Mouse (Mus musculus) layer of hippocampus, adult 9-11 months (tissue): ENCODE results near the gene Atn1.

ENCODE experiments used
- DNase-seq: peaks from one replicate; pipeline ENCODE4 v3.0.0; 2022

Gene Atn1

GRCm38 (mm10) chr6:124708289-124708889 is 47.9 kb downstream of the Atn1 start:
- DNase-seq, result no peak

DNA sequence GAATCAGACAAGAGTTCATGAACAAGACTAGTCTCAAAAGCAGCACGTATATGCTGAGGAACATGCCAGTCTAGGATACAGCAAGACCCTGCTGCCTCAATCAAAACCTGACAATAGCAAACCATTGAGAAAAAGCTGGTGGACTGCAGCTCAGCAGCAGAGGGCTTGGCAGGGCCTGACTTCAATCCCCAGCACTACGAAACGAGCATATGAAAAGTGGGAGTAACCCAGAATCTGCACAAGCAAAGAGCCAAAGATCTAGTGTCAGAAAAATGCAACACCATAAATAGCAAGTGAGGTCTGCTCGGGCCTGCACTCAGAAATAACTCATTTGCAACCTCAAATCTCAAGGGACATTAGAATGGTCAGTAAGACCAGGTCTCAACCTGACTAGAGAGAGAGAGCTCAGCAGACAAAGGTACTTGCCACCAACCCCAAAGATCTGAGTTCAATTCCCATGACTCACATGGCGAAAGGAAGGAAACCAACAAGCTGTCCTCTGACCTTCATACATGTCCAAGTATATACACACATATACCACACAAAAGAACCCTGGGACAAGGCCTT is 50.2 kb downstream of the Atn1 start:
- DNase-seq, result no peak

DNA sequence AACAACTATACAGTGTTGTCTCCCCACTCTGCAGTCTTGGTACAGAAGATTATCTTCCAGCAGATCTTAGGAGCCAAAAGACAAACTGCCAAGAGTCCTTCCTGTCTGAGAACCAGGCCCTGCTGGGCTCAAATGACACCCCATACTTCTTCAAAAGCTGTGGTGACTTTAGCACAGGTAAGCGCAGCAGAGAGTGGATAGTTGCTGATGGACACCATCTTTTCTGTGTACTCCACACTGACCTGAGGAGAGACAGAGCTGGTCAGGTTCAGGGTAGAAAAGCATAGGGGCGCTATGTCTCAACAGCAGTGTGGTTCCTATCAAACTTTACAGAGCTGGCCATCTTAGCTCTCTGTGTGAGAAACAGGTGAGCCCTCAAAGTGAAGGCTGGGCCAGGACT is 51.9 kb downstream of the Atn1 start:
- DNase-seq, result no peak

GRCm38 (mm10) chr6:124703789-124704188 is 52.5 kb downstream of the Atn1 start:
- no peak for DNase-seq

DNA sequence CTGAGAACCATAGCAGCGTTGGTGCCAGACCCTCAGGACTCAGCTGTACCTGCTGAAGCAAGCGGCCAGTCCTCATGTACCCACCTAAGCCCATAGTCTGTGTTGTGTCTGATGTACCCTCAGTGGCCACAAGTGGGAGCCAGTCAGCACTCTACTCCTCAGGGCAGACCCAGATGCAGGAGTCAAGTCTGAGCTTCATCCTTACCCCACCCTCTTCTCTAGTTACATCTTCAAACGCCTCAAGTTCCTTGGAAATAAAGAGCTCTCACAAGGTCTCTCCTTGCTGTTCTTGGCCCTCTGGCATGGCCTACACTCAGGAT is 53.6 kb downstream of the Atn1 start:
- DNase-seq, result peak; percentile 61

DNA sequence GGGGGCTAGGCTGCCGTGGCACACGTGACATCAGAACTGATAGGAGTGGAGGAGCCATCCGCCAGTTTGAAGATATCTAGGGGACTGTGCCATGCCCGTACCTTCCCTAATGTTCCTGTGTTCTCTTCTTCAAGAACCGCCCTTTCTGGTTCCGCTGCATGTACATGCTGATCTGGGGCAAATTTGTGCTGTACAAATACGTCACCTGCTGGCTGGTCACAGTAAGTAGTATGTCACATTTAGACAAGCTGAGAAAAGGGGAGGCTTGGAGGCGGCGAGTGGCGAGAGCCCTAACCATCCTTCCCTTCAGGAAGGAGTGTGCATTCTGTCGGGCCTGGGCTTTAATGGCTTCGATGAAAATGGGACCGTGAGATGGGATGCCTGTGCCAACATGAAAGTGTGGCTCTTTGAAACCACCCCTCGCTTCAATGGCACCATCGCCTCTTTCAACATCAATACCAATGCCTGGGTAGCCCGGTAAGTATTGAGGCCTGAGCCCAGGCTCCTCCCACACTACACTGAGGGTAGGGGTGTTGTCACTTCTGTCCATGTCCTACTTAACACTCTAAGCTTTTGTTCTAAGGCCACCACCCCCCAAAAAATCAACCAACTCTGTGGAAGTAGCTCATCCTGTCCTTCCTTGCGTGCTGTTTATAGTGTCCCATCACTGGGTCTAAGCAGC is 54.1 kb downstream of the Atn1 start:
- DNase-seq, result no peak

DNA sequence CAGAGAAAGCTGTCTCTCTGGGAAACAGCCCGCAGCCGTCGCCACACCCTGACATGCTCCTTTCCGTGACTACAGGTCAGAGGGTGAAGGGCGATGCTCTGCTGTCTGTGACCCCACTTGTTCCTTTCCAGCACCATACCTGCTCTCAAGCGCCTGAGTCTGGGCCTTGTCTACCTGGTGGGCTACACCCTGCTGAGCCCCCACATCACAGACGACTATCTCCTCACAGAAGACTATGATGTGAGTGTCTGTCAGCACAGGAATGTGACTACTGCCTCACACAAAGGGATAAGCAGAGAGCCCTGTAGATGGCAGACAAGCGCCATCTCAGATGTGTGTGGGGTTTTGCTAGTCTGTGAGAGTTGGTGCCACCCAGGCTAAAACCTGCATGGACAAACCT is 55.0 kb downstream of the Atn1 start:
- no peak for DNase-seq

DNA sequence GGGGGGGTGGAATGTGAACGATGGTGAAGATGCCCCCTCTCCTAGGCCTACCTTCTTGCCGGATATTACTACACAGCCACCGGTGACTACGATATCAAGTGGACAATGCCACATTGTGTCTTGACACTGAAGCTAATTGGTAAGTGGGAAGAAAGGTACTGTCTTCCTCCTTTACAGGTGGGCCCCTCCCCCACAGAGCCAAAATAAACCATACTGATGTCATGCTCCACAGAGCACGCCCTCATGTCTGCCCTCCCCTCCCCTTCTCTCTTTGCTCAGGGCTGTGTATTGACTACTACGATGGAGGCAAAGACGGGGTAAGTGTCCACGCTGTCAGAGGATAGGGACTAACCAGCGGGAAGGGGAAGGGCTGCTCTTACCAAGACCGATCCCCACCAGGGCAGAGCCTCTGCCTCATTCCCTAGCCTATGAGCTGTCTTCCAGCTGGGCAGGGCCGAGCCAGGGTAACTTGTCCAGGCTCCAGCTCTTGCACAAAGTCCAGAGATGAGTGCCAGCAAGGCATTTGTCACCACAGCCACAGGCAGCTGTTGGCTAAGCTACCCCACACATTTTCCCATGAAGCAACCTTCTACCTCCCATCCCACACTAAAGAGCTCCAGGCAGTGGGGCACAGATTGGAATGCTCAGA is 56.2 kb downstream of the Atn1 start:
- peak; percentile 82 for DNase-seq

GRCm38 (mm10) chr6:124699366-124699765 is 57.0 kb downstream of the Atn1 start:
- no peak for DNase-seq

GRCm38 (mm10) chr6:124698751-124699150 is 57.6 kb downstream of the Atn1 start:
- no peak for DNase-seq

- no peak for DNase-seq
Measured at GRCm38 (mm10) chr6:124696441-124697150, 59.7 kb downstream of the Atn1 start.

DNA sequence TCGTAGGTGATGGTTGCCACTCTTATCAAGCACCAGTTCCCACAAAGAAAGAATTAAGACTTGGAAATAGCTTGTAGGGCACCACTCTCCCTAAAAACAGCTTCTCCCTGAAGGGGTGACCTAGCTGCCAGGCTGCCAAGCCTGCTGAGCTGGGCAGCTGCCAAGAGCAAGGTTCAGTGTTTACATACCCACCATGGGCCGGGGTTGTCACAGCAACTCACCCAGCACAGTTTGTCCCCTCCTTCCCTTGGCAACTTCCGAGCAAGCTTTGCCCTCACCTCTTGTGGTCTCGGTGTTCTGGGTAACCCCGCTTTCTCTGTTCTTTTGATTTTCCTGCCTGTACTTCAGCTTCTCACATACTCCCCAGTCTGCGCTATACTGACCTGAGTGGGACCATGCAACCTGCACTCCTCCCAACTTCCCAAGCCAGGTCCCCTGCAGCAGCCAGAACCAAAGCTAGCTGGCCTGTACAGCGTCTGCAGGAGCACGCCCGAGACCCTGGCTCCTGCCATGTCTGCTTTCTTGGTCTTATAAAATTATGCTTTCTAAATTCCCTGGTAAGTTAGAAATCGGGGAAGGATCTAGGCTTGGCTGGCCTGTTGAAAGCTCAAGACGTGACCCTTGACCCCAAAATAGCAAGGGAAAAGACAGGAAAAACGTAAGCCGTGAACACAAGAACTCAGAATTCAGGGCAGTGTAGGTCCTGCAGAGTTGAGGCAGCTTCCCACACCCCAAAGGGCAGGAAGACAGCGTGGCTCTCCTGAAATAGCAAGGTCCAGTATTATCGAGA is 62.0 kb downstream of the Atn1 start:
- peak; percentile 63 for DNase-seq

DNA sequence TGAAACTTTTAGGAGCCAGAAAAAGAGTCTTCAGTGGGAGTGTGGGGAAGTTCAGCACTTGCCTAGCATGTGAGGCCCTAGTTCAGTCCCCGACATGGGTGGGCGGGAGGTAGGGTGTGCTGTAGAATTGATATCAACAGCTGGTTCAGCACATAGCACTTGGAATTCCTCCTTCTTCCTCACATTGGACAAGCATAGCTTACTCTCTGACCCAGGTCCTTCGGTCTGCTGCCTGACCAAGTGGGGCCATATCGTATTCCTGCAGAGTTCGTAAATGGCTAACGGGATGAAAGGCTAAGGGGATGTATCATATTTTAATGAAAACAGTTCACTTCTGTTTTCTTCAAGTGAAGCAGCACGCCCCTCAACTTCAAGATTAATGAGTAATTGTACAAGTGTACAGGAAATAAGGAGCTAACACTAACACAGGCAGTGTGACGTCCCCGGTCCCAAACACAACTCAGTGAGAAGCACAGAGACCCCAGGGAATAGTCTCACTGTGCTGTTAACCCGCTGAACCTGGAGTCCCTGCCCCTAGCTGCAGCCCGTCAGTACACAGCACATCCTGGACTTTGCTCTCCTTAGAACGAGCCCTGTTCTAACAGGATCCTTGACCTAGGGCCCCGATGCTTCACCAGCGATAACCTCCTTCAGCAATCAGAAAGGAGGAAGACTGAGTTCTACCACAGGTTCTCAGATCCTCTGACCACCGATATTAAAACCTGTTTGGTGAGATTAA is 62.9 kb downstream of the Atn1 start:
- no peak for DNase-seq
